Mouse (Mus musculus): Measurements from ENCODE around the gene Cenpk.

GRCm38 (mm10) chr13:104285737-104286311 is 57.4 kb downstream of the Cenpk start:
- TF ChIP-seq CTCF (IDR thresholded peaks at IDR 0.05; ENCODE audit: low read depth, low read length) (no peak), POLR2A (IDR thresholded peaks at IDR 0.05; ENCODE audit: borderline replicate concordance, low read depth, low read length) (no peak)

All from bone marrow macrophage, adult 2 months (primary cell).